Mouse (Mus musculus) inflammation-experienced regulatory T-cells, adult 6 months (primary cell): ENCODE measurements around the gene Fam149a. TPM values are rescaled to one million over a fixed set of nuclear protein-coding genes. Genes with fewer than 3 reads are reported as not detected.

Experiments
- ATAC-seq: one replicate; pipeline ENCODE4 v1.8.0; 2017
- polyA plus RNA-seq, 3 experiments: library from polyadenylated mRNA; unstranded; fragments of 100-300 nt; shearing (Covaris generic); gene quantifications; one replicate each; pipeline ENCODE4 v1.2.1; 2017

The Fam149a gene
- polyA plus RNA-seq: not detected

DNA sequence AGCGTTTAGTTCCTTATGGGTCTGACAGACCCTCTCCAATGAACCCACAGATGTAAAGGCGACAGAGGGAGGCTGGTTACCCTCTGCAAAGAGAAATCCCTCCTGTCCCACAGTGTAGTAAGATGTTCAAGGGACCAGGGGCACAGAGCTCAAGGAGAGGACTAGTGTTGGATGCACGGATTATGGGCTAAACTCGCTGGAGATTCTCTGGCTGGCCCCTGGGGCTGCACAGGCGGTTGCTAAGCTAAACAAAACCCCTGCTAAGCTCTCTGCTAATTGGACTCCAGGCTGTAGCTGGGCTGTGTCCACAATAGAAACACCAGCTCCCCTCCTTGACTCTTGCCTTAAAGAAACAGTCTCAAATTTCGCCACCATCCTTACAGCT lies at the start of gene Fam149a:
Gene Fam149a, minus strand, starts transcription at position 329 of the 385 bp plus-strand sequence.
- no peak for ATAC-seq

DNA sequence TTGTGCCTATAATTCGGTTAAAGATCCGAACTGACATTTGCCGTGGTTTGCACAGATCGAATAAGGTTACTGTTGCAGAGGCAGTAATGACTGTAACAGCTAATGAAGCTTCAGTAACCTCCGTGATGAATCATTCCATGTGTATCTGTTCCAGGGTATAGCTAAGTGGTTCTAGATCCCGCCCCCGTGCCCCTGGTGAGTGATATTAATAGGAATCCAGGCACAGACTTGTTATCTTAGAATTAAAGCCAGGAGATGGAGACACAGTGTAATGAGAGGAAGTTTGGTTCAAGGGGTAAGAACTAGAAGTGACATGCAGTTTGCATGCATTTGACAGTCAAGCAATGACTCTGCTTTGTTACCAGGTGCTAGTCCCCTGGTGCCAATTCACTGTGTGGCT lies 38.1 kb upstream of the Fam149a start:
- no peak for ATAC-seq

GRCm38 (mm10) chr8:45414965-45415364 lies 32.9 kb upstream of the Fam149a start:
- ATAC-seq: no peak

DNA sequence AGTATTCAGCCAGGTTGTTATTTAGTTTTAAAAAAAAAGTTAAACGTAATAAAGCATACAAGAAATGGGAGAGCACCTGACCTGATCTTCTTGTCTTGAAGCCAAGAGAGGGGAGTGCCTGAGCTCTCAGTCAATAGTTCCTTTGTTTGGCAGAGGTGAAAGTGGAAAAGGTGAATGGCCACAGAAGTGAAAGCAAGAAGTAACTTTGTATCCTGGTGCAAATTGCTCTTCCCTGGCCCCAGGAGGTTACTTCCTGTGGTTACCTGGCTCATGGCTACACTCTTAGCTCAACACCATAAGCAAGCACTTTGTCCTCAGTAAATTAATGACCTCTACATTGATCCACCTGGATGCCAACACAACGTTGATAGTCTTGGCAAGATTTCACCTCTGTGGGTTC lies 28.8 kb upstream of the Fam149a start, which contains the start of gene Tlr3:
Gene Tlr3, minus strand, starts transcription at position 199 of the 400 bp plus-strand sequence.
- no peak for ATAC-seq

DNA sequence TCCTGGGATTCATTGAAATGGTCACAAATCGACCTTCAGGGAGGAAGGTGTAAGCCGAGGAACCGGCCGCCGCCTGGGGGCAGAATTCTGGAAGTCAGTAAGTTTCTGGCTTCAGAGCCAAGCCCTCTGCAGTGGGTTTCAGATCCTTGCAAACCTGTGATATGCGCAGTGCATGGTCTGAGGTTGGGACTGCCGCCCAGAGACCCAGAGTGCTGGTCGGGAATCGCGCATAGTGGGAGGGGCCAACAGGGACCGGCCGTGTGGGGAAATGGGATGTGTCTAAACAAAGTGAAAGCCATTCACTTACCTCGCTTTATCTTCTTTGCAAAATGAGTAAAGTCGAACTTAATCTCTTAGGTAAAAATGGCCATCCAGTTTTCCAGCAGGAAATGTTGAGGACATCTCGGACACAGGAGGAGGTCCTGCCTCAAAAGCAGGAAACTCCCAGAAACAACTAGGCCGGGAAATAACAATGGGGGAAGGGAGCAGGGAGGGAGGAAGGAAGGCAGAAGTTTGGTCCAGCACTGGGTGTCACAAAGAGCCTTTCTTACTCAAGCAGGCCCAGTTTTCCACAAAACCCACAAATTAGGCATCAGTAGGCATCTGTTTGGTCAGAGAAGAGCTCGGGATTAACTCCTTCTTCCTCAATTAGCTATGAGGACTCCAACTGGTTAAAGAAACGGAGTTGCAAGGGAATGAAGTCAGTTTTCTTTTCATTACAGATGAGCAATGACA lies 28.2 kb upstream of the Fam149a start:
- ATAC-seq: peak; percentile 55

DNA sequence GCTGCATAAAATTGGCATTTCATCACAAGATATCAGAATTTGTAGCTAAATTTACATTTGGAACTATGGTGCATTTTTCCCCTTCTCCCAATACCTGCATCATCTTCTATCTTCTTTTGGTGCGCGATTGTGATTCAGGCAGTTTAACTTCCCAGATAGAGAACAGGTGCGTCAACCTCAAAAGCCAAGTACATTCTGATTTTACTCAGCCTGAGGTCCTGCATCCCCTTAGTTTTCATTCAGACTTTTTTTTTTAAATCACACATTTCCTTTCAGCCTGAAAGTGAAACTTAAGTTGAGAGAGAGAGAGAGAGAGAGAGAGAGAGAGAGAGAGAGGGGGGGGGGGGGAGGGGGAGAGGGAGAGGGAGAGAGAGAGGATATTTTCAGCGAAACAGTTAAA lies 27.6 kb upstream of the Fam149a start:
- peak; percentile 51 for ATAC-seq

- no peak for ATAC-seq
Observed at GRCm38 (mm10) chr8:45383250-45383649, 1.2 kb upstream of the Fam149a start.

- ATAC-seq: no peak
Observed at GRCm38 (mm10) chr8:45381075-45381962, 772 bp downstream of the Fam149a start.

DNA sequence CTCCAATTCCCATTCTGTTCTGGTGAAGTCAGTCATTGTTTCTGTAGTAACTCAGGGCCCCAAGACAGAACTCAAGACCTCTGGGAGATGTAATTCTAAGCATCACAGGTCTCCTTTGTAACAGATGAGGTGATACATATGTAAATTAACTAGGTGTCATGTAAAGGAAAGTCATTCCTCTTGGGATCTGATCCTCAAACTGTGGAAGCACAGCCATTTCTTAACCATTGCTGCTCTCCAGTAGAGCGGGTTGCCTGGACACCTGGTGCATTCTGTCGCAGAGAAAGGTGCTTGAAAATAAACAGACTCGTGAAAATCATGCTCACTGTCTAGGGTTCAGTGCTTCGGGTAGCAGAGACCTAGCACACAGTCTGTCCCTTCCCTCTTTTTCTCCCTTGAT lies 1.5 kb downstream of the Fam149a start:
- ATAC-seq: no peak

- no peak for ATAC-seq
Observed at GRCm38 (mm10) chr8:45374071-45374470, 8.0 kb downstream of the Fam149a start.

GRCm38 (mm10) chr8:45367154-45367553 lies 14.9 kb downstream of the Fam149a start:
- no peak for ATAC-seq

DNA sequence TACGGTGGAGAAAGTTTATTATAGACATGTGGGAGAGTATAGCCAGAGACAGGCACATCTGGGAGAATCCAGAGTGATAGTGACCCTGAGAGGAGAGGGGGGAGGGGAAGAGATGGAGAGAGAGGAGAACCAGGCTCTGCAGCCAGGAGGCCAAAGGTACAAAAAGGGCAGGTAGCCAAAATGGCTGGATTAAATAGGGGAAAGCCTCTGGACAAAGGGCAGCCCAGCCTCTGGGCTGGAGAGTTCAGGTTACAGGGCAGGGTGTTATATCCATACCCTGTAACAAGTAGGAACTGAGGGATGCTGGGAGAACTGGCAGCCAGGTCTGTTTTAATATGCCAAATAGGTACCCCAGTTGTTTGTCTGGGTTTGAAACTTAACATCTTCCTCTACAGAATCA lies 18.9 kb downstream of the Fam149a start:
- no peak for ATAC-seq

DNA sequence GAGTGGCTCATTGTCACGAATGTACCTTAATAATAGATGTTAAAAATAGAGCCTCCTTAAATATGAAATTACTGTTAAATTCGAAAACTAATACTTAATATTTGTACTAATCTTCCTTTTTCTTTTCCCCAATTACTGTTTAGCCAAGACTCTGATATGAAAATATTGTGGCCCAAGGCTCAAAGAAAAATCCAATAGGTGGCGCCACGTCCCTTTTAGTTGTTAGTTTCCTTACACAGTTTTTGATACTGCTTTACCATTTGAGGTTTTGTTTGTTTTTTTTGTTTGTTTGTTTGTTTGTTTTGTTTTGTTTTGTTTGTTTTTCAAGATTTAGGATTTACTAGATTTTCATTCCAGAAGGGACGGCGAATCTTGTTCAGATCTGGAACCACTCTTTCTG lies 19.8 kb downstream of the Fam149a start:
- no peak for ATAC-seq

DNA sequence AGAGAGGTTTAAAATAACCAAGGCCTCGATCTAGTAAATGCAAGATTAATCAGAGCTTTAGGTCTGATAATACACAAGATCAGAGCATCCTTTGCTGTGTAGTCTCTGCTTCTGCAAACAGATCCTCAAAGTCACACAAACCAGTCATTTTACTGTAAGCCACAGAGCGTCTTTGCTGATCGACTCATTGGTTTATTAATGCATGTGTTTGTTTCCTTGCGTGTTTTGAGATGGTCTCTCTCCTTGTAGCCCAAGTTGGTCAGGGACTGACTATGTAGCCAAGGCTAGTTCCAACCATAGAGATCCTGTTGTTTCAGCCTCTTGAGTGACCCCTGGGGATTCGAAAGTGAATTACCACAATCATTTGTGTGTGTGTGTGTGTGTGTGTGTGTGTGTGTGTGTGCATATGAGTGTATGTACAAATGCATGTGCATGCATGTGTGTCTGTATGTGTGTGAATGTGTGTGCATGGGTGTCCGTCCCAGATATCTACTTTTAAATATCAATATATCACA lies 22.9 kb downstream of the Fam149a start:
- ATAC-seq: no peak

GRCm38 (mm10) chr8:45358132-45358918 lies 23.8 kb downstream of the Fam149a start:
- ATAC-seq: no peak

DNA sequence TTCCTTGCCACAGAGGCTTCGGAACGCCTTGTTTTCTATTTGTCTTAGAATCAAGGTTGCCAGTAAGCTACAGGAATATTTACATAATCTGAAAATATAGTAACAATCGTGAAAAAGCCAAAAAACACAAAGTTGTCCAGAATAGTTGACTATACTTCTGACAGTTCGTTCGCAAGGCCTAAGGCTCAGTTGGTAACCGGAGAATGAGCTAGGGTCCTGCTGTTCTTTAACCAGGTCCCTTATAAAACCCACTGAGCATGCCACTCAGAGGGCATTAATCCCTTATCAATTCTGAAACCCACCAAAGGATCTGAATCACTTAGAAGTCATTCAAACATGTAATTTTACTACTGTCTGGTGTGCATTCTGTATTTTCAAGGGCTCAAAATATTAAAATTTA lies 26.3 kb downstream of the Fam149a start:
- ATAC-seq: no peak

DNA sequence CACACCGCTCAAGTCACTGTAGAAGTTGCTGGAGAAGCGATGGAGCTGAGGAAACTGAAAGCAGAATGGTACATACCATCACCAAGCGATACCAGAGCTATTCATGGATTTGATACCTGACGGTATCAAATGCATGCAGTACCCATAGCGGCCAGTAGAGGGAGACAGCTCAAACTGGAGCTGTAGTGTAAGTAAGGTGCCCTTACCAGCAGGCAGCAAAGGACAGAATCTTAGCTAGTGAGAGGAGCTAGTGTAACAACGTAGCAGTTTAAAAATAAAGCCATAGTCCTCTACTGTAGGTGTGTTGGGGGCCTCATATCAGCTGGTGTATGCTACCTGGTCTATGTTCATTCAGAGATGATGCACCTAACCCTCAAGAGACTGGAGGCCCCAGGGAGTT lies 37.1 kb downstream of the Fam149a start:
- peak; percentile 91 for ATAC-seq

DNA sequence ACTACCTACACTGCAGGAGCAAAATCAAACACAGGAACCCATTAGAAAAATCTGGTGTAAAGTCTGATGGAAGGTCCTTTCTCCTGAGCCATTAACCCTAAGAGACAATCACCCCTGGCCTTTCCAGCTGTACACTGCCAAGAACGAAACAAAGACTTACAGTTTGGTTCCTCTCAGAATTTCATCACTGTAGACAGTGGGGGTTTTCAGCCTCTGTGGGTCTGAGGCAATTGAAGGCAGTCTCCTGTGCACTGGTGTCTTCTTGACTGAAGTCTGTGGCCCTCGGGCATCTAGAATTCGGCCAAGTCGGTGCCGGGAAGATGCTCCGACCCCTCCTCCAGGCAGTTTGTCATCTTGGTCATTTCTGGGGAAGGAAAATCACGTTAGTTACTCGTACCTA lies 37.8 kb downstream of the Fam149a start:
- no peak for ATAC-seq

DNA sequence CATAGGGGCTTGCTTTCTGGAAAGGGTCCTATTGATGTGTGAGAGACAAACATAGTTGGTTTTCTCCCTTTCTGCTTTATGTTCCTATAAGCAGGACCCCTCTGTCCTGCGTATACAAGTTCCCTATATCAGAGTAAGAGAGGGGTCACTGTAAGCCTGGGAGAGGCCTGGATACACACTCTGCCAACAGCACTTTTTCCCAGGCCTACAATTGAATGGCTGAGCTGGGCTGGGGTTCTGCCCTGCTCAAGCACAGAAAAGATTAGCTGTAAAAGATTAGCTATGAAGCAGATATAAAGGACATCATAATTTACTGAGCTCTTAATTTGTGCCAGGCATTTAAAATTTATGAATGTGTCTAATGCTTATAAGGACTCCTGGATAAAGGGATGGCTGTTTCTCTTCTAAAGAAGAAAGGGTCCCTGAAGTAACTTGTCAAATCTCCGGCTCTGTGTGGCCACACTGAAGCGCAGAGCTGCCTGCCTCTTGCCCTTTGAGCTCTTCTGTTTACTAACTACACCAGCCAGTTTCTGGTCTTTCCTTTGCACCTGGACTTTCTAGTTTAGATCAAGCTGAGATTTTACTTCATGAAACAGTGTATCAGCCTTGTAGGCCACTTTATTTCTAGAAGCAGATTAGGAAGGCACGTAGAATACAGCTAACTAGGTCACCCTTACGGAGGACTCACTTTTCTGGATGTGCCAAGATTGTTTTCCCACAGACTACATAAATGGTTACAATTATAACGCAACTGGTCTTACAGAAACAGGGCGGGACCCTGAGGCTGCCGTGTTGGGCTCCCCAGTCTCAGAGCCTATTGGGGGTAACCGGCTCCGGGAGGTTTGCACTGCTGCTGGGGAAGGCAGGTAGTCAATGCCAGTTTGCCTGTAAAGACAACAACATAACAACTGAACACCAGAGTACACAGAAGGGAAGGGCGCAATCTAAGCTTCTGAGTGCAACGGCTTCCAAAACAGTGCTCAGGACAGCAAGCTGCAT lies 40.2 kb downstream of the Fam149a start:
- ATAC-seq: no peak

DNA sequence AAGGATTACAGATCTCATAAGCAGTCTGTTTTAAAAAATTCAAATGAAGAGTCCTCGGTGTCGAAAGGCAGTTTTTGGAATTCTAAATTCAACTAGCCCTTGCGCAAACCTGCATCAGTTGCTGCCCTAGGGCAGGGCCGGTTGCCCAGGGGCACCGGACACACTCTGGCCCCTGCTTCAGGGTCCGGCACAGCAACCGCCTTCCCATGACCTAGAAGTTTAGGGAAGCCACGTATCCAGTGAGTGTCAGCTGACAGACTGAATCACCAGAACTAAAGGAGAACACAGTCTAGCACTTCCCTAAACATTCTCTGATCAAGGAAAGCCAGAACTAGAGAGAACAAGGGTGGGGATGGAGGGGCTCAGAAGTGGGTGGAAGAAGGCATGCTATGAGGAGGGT lies 48.6 kb downstream of the Fam149a start:
- ATAC-seq: no peak

DNA sequence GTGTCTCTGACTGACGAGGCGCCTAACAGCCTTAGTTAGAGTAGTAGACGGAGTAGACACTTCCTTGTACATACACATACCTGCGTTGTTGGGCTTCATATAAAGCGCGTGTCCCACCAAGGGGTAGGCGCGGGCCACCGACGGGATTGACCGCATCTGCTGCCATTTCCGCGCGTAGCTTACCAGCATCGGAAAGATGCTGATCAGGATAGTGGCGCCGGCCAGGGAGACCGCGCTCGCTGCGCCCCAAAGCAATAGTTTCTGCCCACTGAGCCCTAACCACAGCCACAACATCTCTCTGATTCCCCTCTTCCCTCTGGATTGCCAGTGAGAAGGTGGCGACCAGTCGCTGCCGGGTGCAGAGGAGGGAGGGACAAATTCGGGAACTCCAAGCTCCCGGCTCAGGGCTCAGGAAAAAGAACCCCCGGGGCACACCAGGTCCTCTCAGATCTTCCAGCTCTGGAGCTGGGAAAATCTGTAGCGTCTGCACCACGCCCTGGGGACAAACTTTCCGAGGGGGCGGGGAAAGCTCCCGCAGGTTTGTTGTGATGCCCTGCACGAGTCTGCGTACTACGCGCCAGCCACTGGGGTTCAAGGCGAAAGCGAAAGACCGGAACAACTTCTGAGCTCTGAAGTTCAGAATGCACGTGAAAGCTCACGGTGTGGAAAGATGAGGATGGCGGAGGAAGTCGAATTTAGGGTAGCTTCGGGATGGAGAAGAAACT lies 49.2 kb downstream of the Fam149a start, which contains the start of gene Cyp4v3:
Gene Cyp4v3, minus strand, starts transcription at position 532 of the 725 bp plus-strand sequence.
- ATAC-seq: peak; percentile 92
